Mouse (Mus musculus) adrenal gland, postnatal 4 days (tissue): ENCODE data around the gene BC034090. TPM values are rescaled to one million over a fixed set of nuclear protein-coding genes. Genes with fewer than 3 reads are reported as not detected.
"Not testable (repeated sequence)": the region's sequence is repeated elsewhere in the genome, so short reads cannot be mapped to it uniquely, and the experiment has no call there.

Experiments
- DNase-seq, 2 experiments: peaks; one replicate each; pipeline ENCODE4 v3.0.0; 2021 to 2022; ENCODE audit warnings: low spot score in 2 of 2, mixed read lengths in 2 of 2
- total RNA-seq, 2 experiments: library from RNA; stranded (reverse); gene quantifications; 2 replicates each; pipeline ENCODE4 v1.2.3; 2021

Gene BC034090
- total RNA-seq, 2 experiments from 2014 or later: 34.2 to 36.5 TPM

GRCm38 (mm10) chr1:155200967-155201366 lies 43.3 kb downstream of the BC034090 start:
- no peak for DNase-seq

- no peak for DNase-seq
These were observed 44.7 kb downstream of the BC034090 start for GRCm38 (mm10) chr1:155199522-155199921.

- DNase-seq: no peak
These were observed 47.6 kb downstream of the BC034090 start for GRCm38 (mm10) chr1:155196691-155197090.

GRCm38 (mm10) chr1:155192805-155193368 lies 51.4 kb downstream of the BC034090 start:
- no peak for DNase-seq

GRCm38 (mm10) chr1:155191671-155192070 lies 52.6 kb downstream of the BC034090 start:
- no peak for DNase-seq

- no peak for DNase-seq
These were observed 53.0 kb downstream of the BC034090 start for GRCm38 (mm10) chr1:155191219-155191618.

GRCm38 (mm10) chr1:155188656-155189055 lies 55.6 kb downstream of the BC034090 start:
- no peak for DNase-seq

GRCm38 (mm10) chr1:155184191-155184590 lies 60.1 kb downstream of the BC034090 start:
- DNase-seq: no peak

GRCm38 (mm10) chr1:155178192-155178924 lies 65.9 kb downstream of the BC034090 start:
- no peak for DNase-seq

- DNase-seq: no peak
These were observed 69.8 kb downstream of the BC034090 start for GRCm38 (mm10) chr1:155174424-155174823.

- DNase-seq: not testable (repeated sequence)
These were observed 70.6 kb downstream of the BC034090 start for GRCm38 (mm10) chr1:155173644-155174016.

- DNase-seq: no peak
These were observed 71.2 kb downstream of the BC034090 start for GRCm38 (mm10) chr1:155172895-155173643.

- DNase-seq: no peak
These were observed 74.3 kb downstream of the BC034090 start for GRCm38 (mm10) chr1:155169935-155170334.

GRCm38 (mm10) chr1:155167453-155167852 lies 76.8 kb downstream of the BC034090 start:
- no peak for DNase-seq

Other genes with a start within 250 kb of the BC034090 start
- gene Ier5, start 144.8 kb downstream of the BC034090 start, total RNA-seq: 10 to 100 TPM; 12.8 to 14.4 TPM
- 10 to 100 TPM; 27.8 to 33.1 TPM for gene Mr1, start 97.6 kb downstream of the BC034090 start, total RNA-seq
- 10 to 100 TPM; 72.5 to 76.7 TPM for gene Stx6, start 85.7 kb downstream of the BC034090 start, total RNA-seq
- 10 to 100 TPM; 59.4 to 60.4 TPM for gene Xpr1, start 173.0 kb upstream of the BC034090 start, total RNA-seq